Mouse (Mus musculus): Measurements from ENCODE around the gene Maats1.

- no peak for TF ChIP-seq CTCF (IDR thresholded peaks at IDR 0.05)
- no peak for TF ChIP-seq POLR2A (IDR thresholded peaks at IDR 0.05; ENCODE audit: insufficient read depth, low read depth, low read length)
Measured at GRCm38 (mm10) chr16:38290151-38290550, 51.8 kb downstream of the Maats1 start.
